Mouse (Mus musculus) NIH3T3 (cell line): ENCODE results near the gene Prg3.

Experiments
- DNase-seq: peaks from one replicate; pipeline ENCODE4 v3.0.0-alpha.2; 2012; ENCODE audit warnings: low read depth

The Prg3 gene

GRCm38 (mm10) chr2:84987930-84988329 is at the start of gene Prg3:
Prg3 (plus strand) TSS chr2:84988215.
- no peak for DNase-seq

GRCm38 (mm10) chr2:84938249-84938946 is 49.6 kb upstream of the Prg3 start:
- no peak for DNase-seq

GRCm38 (mm10) chr2:84939306-84939705 is 48.7 kb upstream of the Prg3 start:
- no peak for DNase-seq

GRCm38 (mm10) chr2:84939711-84940110 is 48.3 kb upstream of the Prg3 start:
- no peak for DNase-seq

- DNase-seq: peak; percentile 52
Observed at GRCm38 (mm10) chr2:84941332-84941731, 46.7 kb upstream of the Prg3 start.

GRCm38 (mm10) chr2:84941795-84942194 is 46.2 kb upstream of the Prg3 start:
- DNase-seq: peak; percentile 50

- peak; percentile 13 for DNase-seq
Observed at GRCm38 (mm10) chr2:84947154-84947771, 40.8 kb upstream of the Prg3 start.

- no peak for DNase-seq
Observed at GRCm38 (mm10) chr2:84948252-84948651, 39.8 kb upstream of the Prg3 start.

GRCm38 (mm10) chr2:84948721-84949120 is 39.3 kb upstream of the Prg3 start:
- no peak for DNase-seq

GRCm38 (mm10) chr2:84951027-84951426 is 37.0 kb upstream of the Prg3 start:
- peak; percentile 49 for DNase-seq

GRCm38 (mm10) chr2:84952251-84952650 is 35.8 kb upstream of the Prg3 start:
- peak; percentile 30 for DNase-seq

- no peak for DNase-seq
Observed at GRCm38 (mm10) chr2:84952693-84953092, 35.3 kb upstream of the Prg3 start.

- no peak for DNase-seq
Observed at GRCm38 (mm10) chr2:84955435-84955834, 32.6 kb upstream of the Prg3 start.

GRCm38 (mm10) chr2:84956274-84956673 is 31.7 kb upstream of the Prg3 start:
- peak; percentile 84 for DNase-seq

GRCm38 (mm10) chr2:84958588-84959264 is 29.3 kb upstream of the Prg3 start:
- DNase-seq: no peak

GRCm38 (mm10) chr2:84961300-84961699 is 26.7 kb upstream of the Prg3 start:
- DNase-seq: peak; percentile 94

- DNase-seq: no peak
Observed at GRCm38 (mm10) chr2:84961901-84962300, 26.1 kb upstream of the Prg3 start.

GRCm38 (mm10) chr2:84962906-84963507 is 25.0 kb upstream of the Prg3 start:
- DNase-seq: no peak

GRCm38 (mm10) chr2:84964111-84964801 is 23.8 kb upstream of the Prg3 start:
- no peak for DNase-seq

- DNase-seq: peak; percentile 22
Observed at GRCm38 (mm10) chr2:84967318-84967991, 20.6 kb upstream of the Prg3 start.

- DNase-seq: no peak
Observed at GRCm38 (mm10) chr2:84975580-84975979, 12.4 kb upstream of the Prg3 start.

GRCm38 (mm10) chr2:84980188-84980587 is 7.8 kb upstream of the Prg3 start, which contains the start of gene Prg2:
Prg2 (plus strand) TSS chr2:84980461.
- no peak for DNase-seq
